Mouse (Mus musculus) liver, embryonic 14.5 days (tissue): Measurements from ENCODE around the gene Snx21. TPM values are rescaled to one million over a fixed set of nuclear protein-coding genes. Genes with fewer than 3 reads are reported as not detected.

ENCODE experiments used
- ATAC-seq: fragments of 200-750 bp; cut with Nextera tagmentation; 2 replicates; pipeline ENCODE4 v1.8.0; 2017; ENCODE audit warnings: moderate number of reproducible peaks, mild to moderate bottlenecking, moderate library complexity; ENCODE audit not compliant: insufficient read depth
- DNase-seq, 3 experiments: peaks; one replicate each; pipeline ENCODE4 v3.0.0-alpha.2; 2012 to 2013; ENCODE audit warnings: low read depth in 3 of 3, low spot score in 3 of 3
- H3K27ac ChIP-seq: fragments of 300-500 bp; sonication (generic); 2 replicates; pipeline ENCODE4 v1.5.1; 2014; ENCODE audit warnings: moderate library complexity, mild to moderate bottlenecking, control low read depth, inconsistent platforms
- H3K27me3 ChIP-seq: fragments of 300-500 bp; sonication (generic); 2 replicates; pipeline ENCODE4 v1.6.1; 2014; ENCODE audit warnings: mild to moderate bottlenecking, low read length, moderate library complexity; ENCODE audit not compliant: control insufficient read depth, insufficient read depth
- H3K36me3 ChIP-seq: fragments of 300-500 bp; sonication (generic); replicated peaks from 2 replicates; pipeline ENCODE4 v1.6.1; 2014; ENCODE audit warnings: low read depth; ENCODE audit not compliant: control insufficient read depth, insufficient read depth
- H3K4me1 ChIP-seq, 2 experiments: fragments of 200-500 bp in 1 of 2; fragments of 300-500 bp in 1 of 2; sonication (generic) in 1 of 2; replicated peaks; 2 replicates each; pipeline ENCODE4 v1.6.1; 2012 to 2014; ENCODE audit warnings: antibody characterized with exemption in 1 of 2, inconsistent platforms in 1 of 2, low read length in 1 of 2; ENCODE audit not compliant: control insufficient read depth in 2 of 2, insufficient read depth in 2 of 2
- H3K4me2 ChIP-seq: fragments of 300-500 bp; sonication (generic); 2 replicates; pipeline ENCODE4 v1.6.1; 2014; ENCODE audit warnings: low read depth, mild to moderate bottlenecking, control low read depth, moderate library complexity
- H3K4me3 ChIP-seq, 2 experiments: fragments of 200-500 bp in 1 of 2; fragments of 300-500 bp in 1 of 2; sonication (generic) in 1 of 2; 2 replicates each; pipeline ENCODE4 v1.5.1; 2012 to 2014; ENCODE audit warnings: low read depth in 2 of 2, low read length in 2 of 2, mild to moderate bottlenecking in 2 of 2, control low read depth in 1 of 2, inconsistent platforms in 1 of 2, moderate library complexity in 1 of 2; ENCODE audit not compliant: insufficient read depth in 1 of 2
- H3K9ac ChIP-seq: fragments of 300-500 bp; sonication (generic); replicated peaks from 2 replicates; pipeline ENCODE4 v1.6.1; 2014; ENCODE audit warnings: mild to moderate bottlenecking, control low read depth, moderate library complexity
- H3K9me3 ChIP-seq: fragments of 300-500 bp; sonication (generic); 2 replicates; pipeline ENCODE4 v1.6.1; 2016; ENCODE audit warnings: low read length, mixed read lengths; ENCODE audit not compliant: control insufficient read depth
- CTCF ChIP-seq: IDR thresholded peaks from 2 replicates; pipeline ENCODE4 v1.5.1; 2016; ENCODE audit warnings: antibody characterized with exemption, low read depth, control low read depth
- EP300 ChIP-seq: IDR thresholded peaks from 2 replicates; pipeline ENCODE4 v1.6.1; 2016; ENCODE audit warnings: antibody characterized with exemption, low read depth
- WGBS: fragments of 180-500 bp; shearing (Covaris S2); extraction: QIAGEN DNeasy Blood & Tissue Kit; methylation state at CpG from one replicate; pipeline ENCODE4 v1.1.7; 2014; ENCODE audit not compliant: insufficient replicate concordance; 5-methylcytosine and 5-hydroxymethylcytosine counted together
- polyA plus RNA-seq, 2 experiments: library from polyadenylated mRNA; depleted of rRNA in 1 of 2; stranded (reverse) in 1 of 2; unstranded in 1 of 2; fragments of >200 nt; fragmentation: Nextera tagmentation in 1 of 2; extraction: Ambion mirVana in 1 of 2; gene quantifications; 2 replicates each; pipeline versions ENCODE4 v1.2.1 to v1.2.3; 2012 to 2014

Snx21 gene
- polyA plus RNA-seq, 2 experiments = 2.3 to 2.9 TPM

DNA sequence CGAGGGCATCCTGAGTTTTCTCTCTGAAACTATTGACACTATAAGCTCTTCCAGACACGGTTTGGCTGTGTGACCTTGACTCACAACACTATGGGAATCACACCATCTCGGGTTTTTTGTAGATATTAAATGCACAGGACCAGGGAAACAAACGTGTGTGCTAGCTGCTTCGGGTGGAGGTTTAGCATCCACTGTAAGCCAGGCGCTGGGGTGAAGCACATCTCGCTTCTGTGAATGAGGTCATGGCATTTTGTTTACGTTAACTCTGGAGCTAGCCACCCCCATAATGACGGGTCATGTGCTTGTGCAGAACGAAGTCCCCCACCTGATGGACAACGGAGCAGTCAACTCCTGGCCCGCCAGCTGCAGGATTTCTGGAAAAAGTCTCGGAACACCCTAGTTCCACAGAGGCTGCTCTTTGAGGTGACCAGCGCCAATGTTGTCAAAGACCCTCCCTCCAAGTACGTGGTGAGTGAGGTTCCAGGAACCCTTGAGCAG lies 814 bp downstream of the Snx21 start:
- H3K4me1 ChIP-seq = peaks cover 14 to 28% of the 10 kb centered on the region in 2 experiments
- peaks cover 7% of the 10 kb centered on the region for H3K27me3 ChIP-seq

DNA sequence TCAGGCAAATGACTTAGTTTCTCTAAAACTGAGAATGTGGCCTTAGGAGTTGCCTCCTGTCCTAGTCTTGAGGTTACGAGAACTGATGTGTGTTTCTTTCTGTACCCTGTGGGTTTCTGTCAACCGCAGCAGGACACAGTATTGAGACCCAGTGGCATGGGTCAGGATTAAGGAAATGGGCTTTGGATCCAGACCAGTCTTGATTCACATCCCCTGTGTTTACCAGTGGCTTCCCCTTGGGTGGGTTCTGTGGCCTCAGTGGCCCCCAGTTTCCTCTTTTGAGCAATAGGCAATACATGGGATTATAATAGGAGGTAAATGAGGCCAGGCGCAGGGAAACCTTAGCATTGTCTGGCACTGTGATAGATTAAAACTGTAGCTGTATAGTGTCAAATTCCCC lies 1.4 kb downstream of the Snx21 start:
- no peak overlapping the region; the same call in 1 of the 2 replicates for H3K4me2 ChIP-seq
- H3K27ac ChIP-seq = no peak overlapping the region
- no peaks in the 10 kb centered on the region for H3K9me3 ChIP-seq
- no peak overlapping the region for H3K4me3 ChIP-seq
- no peak for ATAC-seq
- WGBS = 70% methylated on average over 3 of the region's 3 CpGs
- no peak for TF ChIP-seq EP300
- no peak for TF ChIP-seq CTCF
- peaks cover 2% of the 10 kb centered on the region for H3K36me3 ChIP-seq
- DNase-seq = no peak
- peaks cover 14 to 28% of the 10 kb centered on the region in 2 experiments for H3K4me1 ChIP-seq
- peaks cover 7% of the 10 kb centered on the region for H3K27me3 ChIP-seq
- no peak overlapping the region for H3K9ac ChIP-seq

More for the DNA sequence above, 814 bp downstream of the Snx21 start:
- ATAC-seq (peak; percentile 2; the same call in 1 of the 2 replicates), DNase-seq (no peak)
- H3K9ac ChIP-seq = peak overlapping the region; percentile 65; the same call in 1 of the 2 replicates
- no peaks in the 10 kb centered on the region for H3K9me3 ChIP-seq
- H3K27ac ChIP-seq = peak overlapping the region; percentile 38
- TF ChIP-seq EP300 (no peak), CTCF (no peak)
- peak overlapping the region; percentile 47 to 56 for H3K4me3 ChIP-seq
- WGBS = 17% methylated on average over 15 of the region's 15 CpGs
- peak overlapping the region; percentile 68 for H3K4me2 ChIP-seq
- H3K36me3 ChIP-seq = no peaks in the 10 kb centered on the region

GRCm38 (mm10) chr2:164787779-164788178 lies 2.2 kb downstream of the Snx21 start:
- Histone ChIP-seq H3K4me3 (no peak overlapping the region), H3K27ac (no peak overlapping the region), H3K9ac (no peak overlapping the region), H3K36me3 (peaks cover 5% of the 10 kb centered on the region), H3K4me2 (no peak overlapping the region), H3K9me3 (no peaks in the 10 kb centered on the region), H3K27me3 (peaks cover 7% of the 10 kb centered on the region), H3K4me1 (peaks cover 14 to 28% of the 10 kb centered on the region in 2 experiments)
- 85% methylated on average over 10 of the region's 10 CpGs for WGBS
- DNase-seq = no peak
- ATAC-seq = no peak
- TF ChIP-seq EP300 = no peak
- TF ChIP-seq CTCF = no peak

GRCm38 (mm10) chr2:164788411-164788810 lies 2.8 kb downstream of the Snx21 start:
- Histone ChIP-seq H3K4me3 (no peak overlapping the region), H3K9me3 (no peaks in the 10 kb centered on the region), H3K4me2 (peak overlapping the region; percentile 9), H3K9ac (no peak overlapping the region), H3K27ac (no peak overlapping the region), H3K36me3 (peaks cover 5% of the 10 kb centered on the region), H3K4me1 (peaks cover 14 to 28% of the 10 kb centered on the region in 2 experiments), H3K27me3 (peaks cover 7% of the 10 kb centered on the region)
- no peak for TF ChIP-seq EP300
- 0 out of 2 replicates have a peak, but pooled peaks have one; percentile 17 for TF ChIP-seq CTCF
- DNase-seq (no peak), ATAC-seq (peak; percentile 36)
- whole genome bisulfite sequencing = 61% methylated on average over 4 of the region's 4 CpGs

DNA sequence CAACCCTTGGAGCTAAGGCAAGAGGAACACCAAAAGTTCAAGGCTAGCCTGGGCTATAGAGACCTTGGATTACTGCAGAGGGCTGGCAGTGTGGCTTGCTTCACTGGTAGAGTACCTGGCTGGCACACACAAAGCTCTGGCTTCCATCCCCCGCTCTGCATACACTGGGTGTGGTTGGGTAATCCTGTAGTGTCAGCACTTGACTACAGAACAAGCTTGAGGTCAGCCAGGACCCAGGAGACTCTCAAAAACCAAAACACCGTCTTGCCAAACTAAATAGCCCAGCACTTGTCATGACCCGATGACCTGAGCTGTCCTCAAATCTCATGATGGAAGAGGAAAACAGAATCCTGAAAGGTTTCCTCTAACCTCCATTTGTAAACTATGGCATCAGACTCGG lies 4.8 kb downstream of the Snx21 start:
- no peak for TF ChIP-seq EP300
- no peak for TF ChIP-seq CTCF
- peaks cover 7 to 21% of the 10 kb centered on the region in 2 experiments for H3K4me1 ChIP-seq
- ATAC-seq = no peak
- H3K4me3 ChIP-seq = no peak overlapping the region
- no peaks in the 10 kb centered on the region for H3K9me3 ChIP-seq
- H3K27ac ChIP-seq = no peak overlapping the region
- H3K4me2 ChIP-seq = no peak overlapping the region
- no peak for DNase-seq
- H3K9ac ChIP-seq = no peak overlapping the region
- 77% methylated on average over 4 of the region's 4 CpGs for WGBS
- H3K36me3 ChIP-seq = peaks cover 15% of the 10 kb centered on the region
- peaks cover 3% of the 10 kb centered on the region; the same call in 1 of the 2 replicates for H3K27me3 ChIP-seq
